Mouse (Mus musculus) lung, postnatal 0 days (tissue): ENCODE data around the gene Pak1. TPM values are rescaled to one million over a fixed set of nuclear protein-coding genes. Genes with fewer than 3 reads are reported as not detected.

Experiments used
- ATAC-seq: fragments of 200-750 bp; cut with Nextera tagmentation; 2 replicates; pipeline ENCODE4 v1.8.0; 2017; ENCODE audit warnings: moderate library complexity
- DNase-seq: peaks from one replicate; pipeline ENCODE4 v3.0.0-alpha.2; 2016; ENCODE audit warnings: low spot score
- H3K27ac ChIP-seq: fragments of 300-500 bp; sonication (generic); 2 replicates; pipeline ENCODE4 v1.5.1; 2014; ENCODE audit warnings: antibody characterized with exemption, mild to moderate bottlenecking, low read length, mixed read lengths
- H3K27me3 ChIP-seq: fragments of 300-500 bp; sonication (generic); replicated peaks from 2 replicates; pipeline ENCODE4 v1.6.1; 2014; ENCODE audit warnings: low read length, mixed read lengths; ENCODE audit not compliant: insufficient read depth
- H3K36me3 ChIP-seq: fragments of 300-500 bp; sonication (generic); 2 replicates; pipeline ENCODE4 v1.6.1; 2014; ENCODE audit warnings: low read length, mixed read lengths; ENCODE audit not compliant: insufficient read depth
- H3K4me1 ChIP-seq: fragments of 300-500 bp; sonication (generic); 2 replicates; pipeline ENCODE4 v1.6.1; 2014; ENCODE audit warnings: antibody characterized with exemption, low read depth, low read length, mixed read lengths; ENCODE audit not compliant: insufficient read depth
- H3K4me2 ChIP-seq: fragments of 300-500 bp; sonication (generic); replicated peaks from 2 replicates; pipeline ENCODE4 v1.6.1; 2014; ENCODE audit warnings: low read depth, mild to moderate bottlenecking, low read length, moderate library complexity, mixed read lengths
- H3K4me3 ChIP-seq: fragments of 300-500 bp; sonication (generic); 2 replicates; pipeline ENCODE4 v1.5.1; 2014; ENCODE audit warnings: low read depth, low read length
- H3K9ac ChIP-seq: fragments of 300-500 bp; sonication (generic); replicated peaks from 2 replicates; pipeline ENCODE4 v1.6.1; 2014; ENCODE audit warnings: low read depth, mild to moderate bottlenecking
- H3K9me3 ChIP-seq: fragments of 300-500 bp; sonication (generic); 2 replicates; pipeline ENCODE4 v1.6.1; 2016; ENCODE audit warnings: low read length, mixed read lengths
- CTCF ChIP-seq: IDR thresholded peaks from 2 replicates; pipeline ENCODE4 v1.5.1; 2016; ENCODE audit warnings: antibody characterized with exemption, mild to moderate bottlenecking
- EP300 ChIP-seq: IDR thresholded peaks from 2 replicates; pipeline ENCODE4 v1.6.1; 2016; ENCODE audit warnings: antibody characterized with exemption, mild to moderate bottlenecking, control low read depth
- WGBS: fragments of 180-500 bp; shearing (Covaris S2); extraction: QIAGEN DNeasy Blood & Tissue Kit; methylation state at CpG from one replicate; pipeline ENCODE4 v1.1.7; 2014; 5-methylcytosine and 5-hydroxymethylcytosine counted together
- polyA plus RNA-seq: library from polyadenylated mRNA; unstranded; fragments of >200 nt; fragmentation: Nextera tagmentation; extraction: Ambion mirVana; gene quantifications from 2 replicates; pipeline ENCODE4 v1.2.1, GENCODE M21; 2015

Pak1 gene
- polyA plus RNA-seq: 6.7 and 6.9 TPM in 2 replicates

DNA sequence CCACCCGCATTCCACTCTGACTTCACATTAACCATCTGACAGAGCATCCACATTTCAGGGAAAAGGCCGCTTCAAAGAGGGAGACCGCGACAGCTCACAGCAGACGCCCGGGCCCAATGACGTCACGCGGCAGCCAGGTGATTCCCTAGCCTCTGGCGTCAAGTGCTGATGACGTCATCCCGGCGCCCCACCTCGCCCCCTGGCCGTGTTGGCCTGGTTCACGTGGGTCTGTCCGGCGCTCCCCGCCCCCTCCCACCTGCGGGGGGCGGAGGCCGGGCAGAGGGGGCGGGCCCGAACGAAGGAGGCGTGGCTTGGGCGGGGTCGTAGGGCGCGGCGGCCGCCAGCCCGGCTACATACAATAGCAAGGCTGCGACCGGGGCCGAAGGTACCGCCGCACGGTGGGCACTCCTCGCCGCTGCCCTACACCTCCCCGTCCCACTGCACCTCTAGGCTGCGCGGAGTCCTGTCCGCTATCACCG, at the start of gene Pak1:
Pak1 (plus strand) TSS at position 352 of the 479 bp plus-strand sequence.
- under 1% methylated on average over 27 of the region's 46 CpGs for WGBS

DNA sequence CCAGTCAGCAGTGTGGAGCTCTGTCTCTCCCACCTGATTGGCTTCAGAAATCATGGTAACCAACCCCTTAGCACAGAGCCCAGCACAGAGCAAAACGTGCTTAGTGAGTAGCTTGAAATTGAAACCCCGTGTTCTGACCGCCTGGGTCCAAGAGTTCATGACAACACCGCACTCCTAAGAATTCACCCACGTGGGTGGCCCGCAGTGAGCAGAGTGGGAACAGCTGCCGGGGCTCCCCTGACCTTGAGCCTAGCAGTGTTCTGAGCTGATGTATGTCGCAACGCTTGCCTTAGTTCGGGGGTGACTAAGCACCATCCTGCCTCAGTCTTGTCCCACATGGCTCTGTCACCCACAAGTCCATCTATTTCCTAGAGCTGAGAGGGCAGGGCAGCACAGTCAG, 47.4 kb upstream of the Pak1 start:
- Histone ChIP-seq H3K9me3 (no peaks in the 10 kb centered on the region), H3K4me1 (peaks cover 10% of the 10 kb centered on the region; the same call in 1 of the 2 replicates), H3K36me3 (no peaks in the 10 kb centered on the region), H3K27me3 (no peaks in the 10 kb centered on the region), H3K27ac (no peak overlapping the region), H3K9ac (no peak overlapping the region), H3K4me3 (no peak overlapping the region), H3K4me2 (no peak overlapping the region)
- DNase-seq: peak; percentile 80
- TF ChIP-seq CTCF: no peak
- TF ChIP-seq EP300: no peak
- 51% methylated on average over 10 of the region's 10 CpGs for WGBS
- peak; percentile 52 for ATAC-seq

More for the DNA sequence above, at the start of gene Pak1:
- Histone ChIP-seq H3K9me3 (no peaks in the 10 kb centered on the region), H3K4me3 (peak within 1 kb of the TSS; percentile 68), H3K9ac (peak within 1 kb of the TSS; percentile 52), H3K4me1 (no peaks in the 10 kb centered on the region), H3K4me2 (peak within 1 kb of the TSS; percentile 100), H3K27me3 (peaks cover 6% of the 10 kb centered on the region; the same call in 1 of the 2 replicates), H3K27ac (peak within 1 kb of the TSS; percentile 64), H3K36me3 (no peaks in the 10 kb centered on the region)
- ATAC-seq (peak; percentile 89), DNase-seq (peak; percentile 76)
- TF ChIP-seq EP300 (no peak), CTCF (no peak)

DNA sequence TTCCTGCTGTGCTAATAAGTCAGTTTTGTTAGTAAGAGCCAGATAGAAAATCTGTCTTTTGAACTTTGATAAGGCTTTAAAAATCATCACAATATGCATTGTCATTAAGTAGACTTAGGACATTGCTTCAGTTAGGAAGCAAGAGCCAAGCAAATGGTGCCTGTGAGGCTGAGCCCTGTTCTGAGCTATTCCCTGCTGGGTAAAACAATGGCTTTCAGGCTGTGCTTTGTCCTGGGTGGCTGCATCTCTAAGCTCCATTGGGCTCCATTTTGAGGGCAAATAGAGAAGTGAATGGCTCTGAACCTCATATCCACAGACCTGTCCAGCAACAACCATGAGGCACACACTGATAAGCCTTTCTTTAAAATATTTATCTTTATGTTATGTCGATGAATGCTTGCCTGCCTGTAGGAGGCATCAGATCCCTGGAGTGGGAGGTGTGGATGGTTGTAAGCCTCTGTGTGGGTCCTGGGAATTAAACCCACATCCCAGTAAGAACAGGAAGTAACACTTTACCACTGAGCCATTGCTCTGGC, 46.5 kb upstream of the Pak1 start:
- Histone ChIP-seq H3K27me3 (no peaks in the 10 kb centered on the region), H3K4me2 (no peak overlapping the region), H3K36me3 (no peaks in the 10 kb centered on the region), H3K4me1 (peaks cover 9% of the 10 kb centered on the region; the same call in 1 of the 2 replicates), H3K27ac (no peak overlapping the region), H3K4me3 (no peak overlapping the region), H3K9me3 (no peaks in the 10 kb centered on the region), H3K9ac (no peak overlapping the region)
- WGBS: 37% methylated on average over 1 of the region's 1 CpGs
- DNase-seq (no peak), ATAC-seq (no peak)
- TF ChIP-seq CTCF (no peak), EP300 (no peak)

DNA sequence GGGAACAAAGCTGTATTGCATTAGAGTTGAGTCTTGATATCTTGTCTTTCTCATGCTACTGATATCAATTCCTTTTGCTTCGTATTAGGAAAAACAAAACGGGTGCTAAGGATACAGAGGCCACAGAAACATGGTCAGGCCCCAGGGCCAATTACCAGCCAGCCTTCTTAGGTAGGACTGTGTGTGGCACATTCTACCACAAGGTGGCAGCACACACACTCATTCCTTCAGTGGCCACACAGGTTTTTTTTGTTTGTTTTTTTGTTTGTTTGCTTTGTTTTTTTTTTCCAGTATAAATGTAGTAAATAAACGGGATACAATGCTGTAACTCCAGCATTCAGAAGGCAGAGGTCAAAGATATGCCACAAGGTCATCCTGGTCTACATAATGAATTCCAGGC, 43.0 kb upstream of the Pak1 start:
- H3K4me3 ChIP-seq: no peak overlapping the region
- 16% methylated on average over 3 of the region's 3 CpGs for WGBS
- no peak overlapping the region for H3K4me2 ChIP-seq
- no peaks in the 10 kb centered on the region for H3K4me1 ChIP-seq
- TF ChIP-seq CTCF: peak; percentile 88
- no peak for TF ChIP-seq EP300
- no peaks in the 10 kb centered on the region for H3K27me3 ChIP-seq
- peak; percentile 67 for DNase-seq
- H3K27ac ChIP-seq: no peak overlapping the region
- H3K9ac ChIP-seq: no peak overlapping the region
- no peaks in the 10 kb centered on the region for H3K9me3 ChIP-seq
- no peak for ATAC-seq
- H3K36me3 ChIP-seq: no peaks in the 10 kb centered on the region

DNA sequence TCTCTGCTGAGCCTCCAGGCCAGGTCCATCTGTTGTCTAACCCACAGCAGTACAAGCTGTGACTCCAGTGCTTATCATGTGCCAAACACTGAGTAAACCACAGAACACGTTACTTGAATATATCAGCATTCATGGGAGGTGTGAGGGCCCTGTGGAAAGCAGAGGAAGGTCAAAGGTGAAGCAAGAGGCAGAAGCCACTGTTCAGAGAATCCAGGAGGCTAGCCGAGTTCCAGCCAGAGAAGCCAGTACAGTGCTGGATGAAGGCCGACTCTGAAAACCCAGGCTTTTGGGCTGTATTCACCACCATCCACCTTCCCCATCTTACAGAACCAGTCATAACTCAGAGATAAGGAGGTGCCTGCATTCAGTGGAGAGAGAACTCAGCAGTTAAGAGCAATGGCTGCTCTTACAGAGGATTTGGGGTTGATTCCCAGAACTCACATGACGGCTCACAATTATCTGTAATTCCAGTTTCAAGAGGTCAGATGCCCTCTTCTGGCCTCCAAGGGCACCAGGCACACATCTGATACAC, 41.1 kb upstream of the Pak1 start:
- DNase-seq (no peak), ATAC-seq (no peak)
- TF ChIP-seq CTCF (no peak), EP300 (no peak)
- Histone ChIP-seq H3K9me3 (no peaks in the 10 kb centered on the region), H3K4me3 (no peak overlapping the region), H3K27me3 (no peaks in the 10 kb centered on the region), H3K27ac (no peak overlapping the region), H3K9ac (no peak overlapping the region), H3K4me1 (no peaks in the 10 kb centered on the region), H3K4me2 (no peak overlapping the region), H3K36me3 (no peaks in the 10 kb centered on the region)
- WGBS: 64% methylated on average over 4 of the region's 4 CpGs

DNA sequence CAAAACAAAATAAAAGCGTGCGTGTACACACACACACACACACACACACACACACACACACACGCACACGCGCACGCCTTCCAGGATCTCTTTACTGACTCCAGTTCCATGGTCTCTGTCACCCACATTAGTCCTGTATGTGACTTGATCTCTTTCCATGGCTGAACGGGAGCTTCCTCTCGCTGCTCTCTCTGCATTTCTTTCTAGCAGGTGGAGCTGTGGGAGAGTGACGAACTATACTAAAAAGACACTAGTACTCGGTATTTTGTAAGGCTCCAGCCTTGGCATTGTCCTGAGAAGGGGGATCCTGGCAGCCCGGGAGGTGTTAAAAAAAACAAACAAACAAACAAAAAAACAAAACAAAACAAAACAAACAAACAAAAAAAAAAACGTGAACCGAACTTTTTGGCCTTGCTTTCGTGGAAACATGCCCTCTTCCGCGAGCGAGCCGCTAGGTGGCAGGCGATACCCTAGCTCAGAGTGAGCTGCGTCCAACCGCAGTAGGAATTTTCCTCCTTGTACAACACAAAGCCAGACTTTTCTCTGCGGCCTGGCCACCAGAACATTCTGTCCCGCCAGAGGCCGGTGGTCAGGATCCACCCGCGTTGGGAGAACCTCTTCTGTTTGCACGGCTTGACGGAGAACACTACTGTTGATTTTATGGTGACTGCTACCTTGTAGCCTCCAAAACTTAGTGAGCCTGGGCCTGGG, 40.4 kb upstream of the Pak1 start:
- Histone ChIP-seq H3K9ac (no peak overlapping the region), H3K4me1 (no peaks in the 10 kb centered on the region), H3K4me3 (peak overlapping the region; percentile 45; the same call in 1 of the 2 replicates), H3K4me2 (peak overlapping the region; percentile 57), H3K36me3 (no peaks in the 10 kb centered on the region), H3K9me3 (no peaks in the 10 kb centered on the region), H3K27me3 (no peaks in the 10 kb centered on the region), H3K27ac (peak overlapping the region; percentile 93)
- DNase-seq: peak; percentile 95
- ATAC-seq: peak; percentile 87
- TF ChIP-seq EP300 (peak; percentile 40), CTCF (peak; percentile 93)
- WGBS: 26% methylated on average over 28 of the region's 28 CpGs
